Mouse (Mus musculus) left cerebral cortex, adult 2 months (tissue): ENCODE data around the gene Shd. TPM values are rescaled to one million over a fixed set of nuclear protein-coding genes. Genes with fewer than 3 reads are reported as not detected.
A peak's percentile ranks its signal among the peaks of the same experiment; 100 is the strongest.
"Not testable (repeated sequence)": the region's sequence is repeated elsewhere in the genome, so short reads cannot be mapped to it uniquely, and the experiment has no call there.

Source experiments
- DNase-seq, 2 experiments: peaks; one replicate each; pipeline ENCODE4 v3.0.0; 2021 to 2022; ENCODE audit warnings: low spot score in 2 of 2, mixed read lengths in 1 of 2; ENCODE audit errors: extremely low spot score in 1 of 2
- H3K27ac ChIP-seq: fragments of 200-600 bp; 2 replicates; pipeline ENCODE4 v1.8.1; 2022
- H3K4me3 ChIP-seq: fragments of 200-600 bp; 2 replicates; pipeline ENCODE4 v1.8.1; 2022
- CTCF ChIP-seq: fragments of 200-600 bp; IDR thresholded peaks from 2 replicates; pipeline ENCODE4 v1.8.1; 2022; ENCODE audit warnings: antibody characterized with exemption, mild to moderate bottlenecking, moderate library complexity
- intact Hi-C: fragments of 180-260 bp; cut with DNase I; formaldehyde crosslinking; loops from one replicate; pipeline ENCODE4 v1.15.1; 2025
- long read RNA-seq, 2 experiments: library from polyadenylated mRNA; stranded (forward); transcript quantifications; one replicate each; pipeline ENCODE4 v2.0.0; 2021; ENCODE audit warnings: borderline mapping rate in 2 of 2
- total RNA-seq, 2 experiments: library from RNA; stranded (reverse); gene quantifications; 2 replicates each; pipeline ENCODE4 v1.2.3; 2021

Gene Shd
- 10 to 100 TPM; 36.7 to 40.1 TPM for total RNA-seq
- long read RNA-seq, experiment 1, transcript Shd-201 (7 exons, 1,546 nt) = major isoform, 5 of 23 reads
- long read RNA-seq, experiment 1, partial matches to known transcripts = 4 of 23 reads
- long read RNA-seq, experiment 1, other reads (novel, unspliced or antisense) = 11 of 23 reads
- long read RNA-seq, experiment 2, transcript Shd-201 (7 exons, 1,546 nt) = major isoform, 11 of 40 reads
- long read RNA-seq, experiment 2, partial matches to known transcripts = 7 of 40 reads
- long read RNA-seq, experiment 2, other reads (novel, unspliced or antisense) = 15 of 40 reads

DNA sequence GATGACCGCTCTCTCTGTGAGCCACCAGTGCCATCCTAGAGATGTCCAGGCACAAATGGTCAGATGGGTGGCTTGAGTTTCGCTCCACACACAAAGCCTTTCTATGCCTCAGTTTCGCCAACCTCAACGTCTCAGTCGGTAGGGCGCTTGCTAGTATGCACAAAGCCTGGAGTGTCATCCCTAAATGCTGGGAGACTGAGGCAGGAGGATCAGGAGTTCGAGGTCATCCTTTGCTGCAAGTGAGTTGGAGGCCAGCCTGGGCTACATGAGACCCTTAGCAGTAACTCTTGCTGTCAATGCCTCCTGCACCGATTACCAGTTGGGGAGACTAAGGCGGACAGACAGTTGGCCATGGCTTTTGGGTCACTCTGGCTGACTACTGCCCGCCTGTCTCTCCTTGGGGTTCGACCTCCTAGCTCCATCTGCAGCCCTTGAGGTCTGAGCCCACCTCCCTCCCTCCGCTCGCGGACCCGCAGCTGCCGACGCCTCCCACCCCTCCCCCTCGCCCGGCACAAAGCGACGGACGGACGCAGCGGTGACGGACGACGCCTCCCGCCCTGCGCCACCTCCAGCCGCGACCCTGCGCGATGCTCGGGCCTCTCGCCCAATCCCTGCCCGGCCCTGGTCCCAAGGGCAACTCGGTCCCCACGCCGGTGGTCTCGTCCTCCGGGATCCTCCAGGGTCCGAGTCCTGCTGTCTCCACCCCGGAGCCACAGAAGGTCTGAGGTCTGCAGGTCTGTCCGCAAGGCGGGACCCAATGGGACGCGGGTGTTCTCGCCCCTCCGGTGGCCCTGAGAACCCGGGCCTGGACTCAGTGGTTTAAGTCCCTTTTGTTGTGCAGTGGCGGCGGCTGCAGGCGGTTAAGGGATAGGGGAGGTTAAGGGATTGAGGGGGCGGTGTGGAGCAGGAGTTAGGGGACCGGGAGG is at the start of gene Shd:
Gene Shd (plus strand): TSS at position 502 of the 926 bp plus-strand sequence.
- Histone ChIP-seq H3K27ac (peak within 1 kb of the TSS; percentile 87), H3K4me3 (peak within 1 kb of the TSS; percentile 58)
- intact Hi-C loops = no loop called here
- peak; percentile 43 to 51 for DNase-seq
- no peak for TF ChIP-seq CTCF

DNA sequence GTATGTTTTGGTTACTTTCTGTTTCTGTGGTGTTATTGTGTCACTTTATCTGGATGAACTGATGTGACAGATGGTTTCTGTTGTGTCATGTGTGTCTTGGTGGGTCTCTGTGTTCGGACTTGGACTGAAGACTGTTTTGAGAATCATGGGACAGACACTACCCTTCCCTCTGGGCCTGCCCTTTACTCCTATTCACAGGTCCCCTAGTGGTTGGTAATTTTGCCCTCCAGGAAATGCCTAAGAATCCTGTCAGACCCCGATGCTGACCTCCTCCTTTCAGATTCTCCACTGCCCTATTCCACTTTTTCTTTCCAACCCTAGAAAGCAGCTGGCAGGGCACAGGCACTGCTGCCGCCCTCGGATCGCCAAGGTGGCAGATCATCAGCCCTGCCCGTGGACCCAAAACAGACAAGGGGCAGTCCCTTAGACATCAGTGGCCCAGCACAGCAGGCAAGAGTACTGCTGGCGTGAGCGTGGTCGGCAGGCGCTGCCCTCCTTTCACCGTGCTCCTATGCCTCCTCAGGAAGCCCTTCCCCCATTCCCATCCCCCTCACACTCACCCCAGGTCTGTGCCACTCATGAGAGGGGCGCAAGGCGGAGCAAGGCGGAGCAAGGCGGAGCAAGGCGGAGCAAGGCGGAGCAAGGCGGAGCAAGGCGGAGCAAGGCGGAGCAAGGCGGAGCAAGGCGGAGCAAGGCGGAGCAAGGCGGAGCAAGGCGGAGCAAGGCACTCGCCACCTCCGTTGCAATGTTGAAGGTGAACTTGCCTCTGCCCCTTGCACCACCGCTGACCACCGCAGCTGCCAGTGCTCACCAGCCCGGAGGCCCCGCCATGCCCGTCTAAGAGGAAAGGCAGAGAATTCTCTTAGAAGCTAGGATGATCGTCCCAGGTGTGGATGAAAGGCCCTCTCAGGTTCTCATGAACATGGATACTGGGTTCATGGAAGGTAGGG is 38.4 kb upstream of the Shd start:
- DNase-seq = peak; percentile 63 to 65
- Histone ChIP-seq H3K4me3 (peak overlapping the region; percentile 59), H3K27ac (peak overlapping the region; percentile 90)
- intact Hi-C loops = loop anchor here (5.0 kb wide), 1 partner anchor 220 kb away; the partner anchor contains the start of gene Pot1b
- TF ChIP-seq CTCF = peak; percentile 39

DNA sequence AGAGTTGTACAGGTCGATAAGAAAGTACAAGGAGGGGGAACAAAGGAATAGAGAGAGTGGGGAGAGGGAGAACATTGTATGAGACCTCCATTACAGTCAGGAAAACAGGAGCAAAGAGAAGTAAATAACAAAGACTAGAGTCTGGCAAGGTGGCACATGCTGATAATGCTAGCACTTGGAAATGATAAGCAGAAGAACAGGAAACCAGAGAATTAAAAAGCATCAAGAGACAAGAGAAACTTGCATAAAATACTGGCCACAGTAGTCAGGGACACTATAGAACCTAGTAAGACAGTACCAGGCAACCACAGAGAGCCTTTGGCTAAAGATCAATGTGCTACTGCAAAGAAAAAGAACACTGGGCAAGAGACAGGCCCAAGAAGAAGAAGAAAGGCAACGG is 37.6 kb upstream of the Shd start:
- DNase-seq = no peak
- H3K27ac ChIP-seq = no peak overlapping the region
- H3K4me3 ChIP-seq = peak overlapping the region; percentile 59
- intact Hi-C loops = loop anchor here (5.0 kb wide), 1 partner anchor 220 kb away; the partner anchor contains the start of gene Pot1b
- no peak for TF ChIP-seq CTCF

DNA sequence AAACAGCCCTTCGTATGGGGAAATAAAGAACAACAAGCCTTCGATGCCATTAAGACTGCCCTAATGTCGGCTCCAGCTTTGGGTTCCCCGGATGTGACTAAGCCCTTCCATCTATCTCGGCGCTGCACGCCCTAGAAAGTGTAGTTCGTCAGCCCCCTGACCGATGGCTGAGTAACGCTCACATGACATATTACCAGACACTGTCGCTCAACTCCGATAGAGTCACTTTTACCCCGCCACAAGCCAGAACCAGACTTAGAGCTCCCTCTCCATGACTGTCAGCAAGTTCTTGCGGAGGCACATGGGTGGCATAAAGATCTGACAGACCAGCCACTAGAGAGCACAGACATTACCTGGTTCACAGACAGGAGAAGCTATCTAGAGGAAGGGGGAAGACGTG is 37.1 kb upstream of the Shd start:
- no peak for DNase-seq
- intact Hi-C loops = loop anchor here (5.0 kb wide), 1 partner anchor 221 kb away; the partner anchor contains the start of gene Pot1b
- H3K27ac ChIP-seq = no peak overlapping the region
- no peak overlapping the region for H3K4me3 ChIP-seq
- no peak for TF ChIP-seq CTCF

DNA sequence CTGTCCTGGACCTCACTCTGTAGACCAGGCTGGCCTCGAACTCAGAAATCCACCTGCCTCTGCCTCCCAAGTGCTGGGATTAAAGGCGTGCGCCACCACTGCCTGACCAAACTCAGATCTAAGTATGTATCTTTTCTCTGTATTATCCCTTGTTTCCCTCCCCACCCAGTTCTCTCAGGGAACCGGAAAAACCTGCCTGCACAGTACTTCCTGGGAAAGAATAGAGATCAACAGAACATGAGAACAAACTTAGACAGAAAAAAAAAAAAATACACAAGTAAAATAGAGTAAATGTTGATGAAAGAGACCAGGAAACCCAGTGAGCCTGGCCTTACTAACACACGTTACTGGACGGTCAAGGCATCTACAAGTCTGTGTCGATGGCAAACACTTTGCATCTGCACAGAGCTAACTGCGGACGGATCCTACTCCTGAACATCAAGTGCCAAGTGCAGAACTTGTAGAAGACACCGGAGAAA is 25.8 kb upstream of the Shd start:
- intact Hi-C loops, DNase-seq: not testable (repeated sequence)
- Histone ChIP-seq H3K27ac (peak overlapping the region; percentile 89), H3K4me3 (peak overlapping the region; percentile 56)

DNA sequence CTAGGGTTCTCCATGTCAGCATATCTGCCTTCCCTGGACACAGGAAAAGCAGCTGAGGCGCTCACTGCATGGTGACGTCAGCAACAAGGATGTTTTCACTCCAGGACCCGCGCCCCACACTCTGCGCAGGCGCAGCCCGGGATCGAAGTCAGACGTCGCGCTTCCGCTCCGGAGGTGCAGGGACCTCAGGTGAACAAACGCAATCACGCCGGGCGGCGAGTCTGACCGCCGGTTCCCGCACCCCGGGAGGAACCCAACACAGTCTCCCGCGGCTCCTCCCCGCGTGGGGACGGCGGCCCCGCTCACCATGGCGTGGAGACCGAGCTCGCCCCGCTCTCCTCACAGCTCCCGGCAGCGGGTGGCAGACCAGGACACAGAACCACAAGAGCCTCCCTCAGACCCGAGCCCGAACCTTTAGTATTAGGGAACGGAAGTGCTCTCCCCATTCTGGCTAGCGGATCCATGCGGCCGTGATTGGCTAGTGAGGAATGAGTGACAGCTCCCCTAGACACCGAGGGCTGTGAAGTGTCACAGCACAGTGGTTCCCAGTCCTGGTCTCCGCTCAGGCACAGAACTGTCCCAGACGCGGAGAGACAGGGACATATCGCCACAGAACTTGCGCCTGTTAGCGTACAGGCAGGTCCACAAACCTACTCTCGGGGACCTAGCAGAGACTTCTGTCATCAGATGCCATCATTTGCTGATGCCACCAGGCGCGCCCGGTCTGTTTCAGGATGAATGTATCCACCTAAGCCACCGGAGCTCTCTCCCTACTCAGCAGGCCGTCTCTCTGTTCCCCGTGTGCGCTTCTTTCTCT is 25.2 kb upstream of the Shd start:
- peak overlapping the region; percentile 56 for H3K4me3 ChIP-seq
- intact Hi-C loops = not testable (repeated sequence)
- peak overlapping the region; percentile 89 for H3K27ac ChIP-seq
- peak; percentile 91 to 94 for DNase-seq

DNA sequence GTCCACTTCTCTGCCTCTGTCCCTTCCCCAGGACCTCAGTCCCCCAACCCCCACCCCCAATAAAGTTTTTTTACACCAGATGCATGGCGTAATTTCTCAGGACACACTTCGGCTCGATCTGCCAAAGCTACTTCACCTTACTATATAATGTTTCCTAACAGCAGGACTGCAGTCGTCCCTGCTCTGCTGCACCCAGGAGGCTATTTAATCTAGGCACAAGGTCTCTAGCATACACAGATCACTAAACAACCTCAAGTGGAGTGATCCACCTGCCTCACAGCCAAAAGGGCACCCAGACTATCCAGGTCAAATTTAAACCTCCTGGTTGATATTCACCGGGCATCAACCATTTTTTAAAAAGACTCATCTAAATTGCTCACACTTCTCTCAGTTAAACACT is 24.6 kb upstream of the Shd start:
- TF ChIP-seq CTCF = no peak
- peak in 1 of 2 experiments; percentile 11 for DNase-seq
- peak overlapping the region; percentile 56 for H3K4me3 ChIP-seq
- H3K27ac ChIP-seq = peak overlapping the region; percentile 89
- intact Hi-C loops = no loop called here

DNA sequence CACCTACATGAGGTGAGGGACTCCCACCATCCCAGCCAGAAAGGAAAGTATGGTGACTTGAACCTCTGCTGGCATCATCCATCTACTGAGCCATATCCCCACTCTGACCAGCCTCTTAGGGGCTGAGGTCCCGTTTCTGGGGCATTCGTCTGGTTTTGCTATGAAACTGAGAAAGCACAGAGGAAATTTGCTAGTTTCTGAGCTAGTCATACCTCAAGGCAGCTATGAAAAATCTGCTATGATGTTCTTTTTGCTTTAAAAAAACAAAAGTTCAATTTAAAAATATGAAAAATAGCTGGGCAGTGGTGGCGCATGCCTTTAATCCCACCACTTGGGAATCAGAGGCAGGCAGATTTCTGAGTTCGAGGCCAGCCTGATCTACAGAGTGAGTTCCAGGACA is 21.6 kb upstream of the Shd start:
- intact Hi-C loops = no loop called here
- no peak overlapping the region for H3K27ac ChIP-seq
- no peak for TF ChIP-seq CTCF
- DNase-seq = no peak
- no peak overlapping the region for H3K4me3 ChIP-seq

DNA sequence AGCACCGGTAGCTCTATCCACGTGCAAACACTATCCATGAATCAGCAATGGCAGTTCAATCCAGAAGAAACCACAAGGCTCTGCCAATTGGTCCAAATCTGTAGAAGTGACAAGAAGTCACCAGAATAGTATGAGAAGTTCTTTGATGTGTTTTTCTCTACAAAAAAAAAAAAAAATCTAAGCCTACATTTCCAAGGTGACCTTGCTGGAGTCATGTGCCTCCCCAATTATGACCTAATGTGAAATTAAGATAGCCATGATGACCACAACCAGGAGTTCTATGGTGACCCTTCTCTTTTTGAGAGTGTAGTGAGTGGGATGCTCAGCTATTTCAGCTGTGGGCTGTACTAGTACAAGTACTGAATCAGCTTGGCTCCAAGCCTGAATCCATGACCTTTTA is 20.9 kb upstream of the Shd start, which contains the start of gene Zfp119b:
Gene Zfp119b (minus strand): TSS at position 101 of the 400 bp plus-strand sequence.
- Histone ChIP-seq H3K27ac (no peak within 1 kb of the TSS), H3K4me3 (no peak within 1 kb of the TSS)
- intact Hi-C loops = no loop called here
- no peak for TF ChIP-seq CTCF
- DNase-seq = peak in 1 of 2 experiments; percentile 3

DNA sequence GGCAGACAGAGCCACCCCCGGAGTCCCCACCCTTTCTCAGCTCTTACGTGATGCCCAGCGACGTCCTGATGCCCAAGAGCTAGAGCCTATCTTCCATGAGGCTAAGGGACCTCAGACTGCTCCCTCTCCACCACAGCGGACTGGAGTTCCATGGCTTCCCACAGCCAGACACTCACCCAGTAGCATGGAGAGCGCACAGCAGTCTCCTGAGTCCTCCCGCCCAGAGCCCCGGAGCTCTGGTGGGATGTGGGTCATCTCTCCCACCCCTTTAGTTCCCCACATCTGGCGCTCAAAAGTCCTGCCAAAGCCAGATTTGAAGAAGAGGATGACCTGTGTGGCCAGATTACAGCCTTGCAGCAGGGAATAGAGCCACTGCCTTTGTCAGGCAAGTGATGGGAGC is 19.7 kb upstream of the Shd start:
- peak in 1 of 2 experiments; percentile 6 for DNase-seq
- TF ChIP-seq CTCF = no peak
- Histone ChIP-seq H3K27ac (no peak overlapping the region), H3K4me3 (no peak overlapping the region)
- intact Hi-C loops = loop anchor here (10.0 kb wide), 1 partner anchor 1596 kb away; no protein-coding TSS in a partner anchor
